Comparison of ENCODE assay signal across 18 mouse cellular contexts in the genomic region with DNA sequence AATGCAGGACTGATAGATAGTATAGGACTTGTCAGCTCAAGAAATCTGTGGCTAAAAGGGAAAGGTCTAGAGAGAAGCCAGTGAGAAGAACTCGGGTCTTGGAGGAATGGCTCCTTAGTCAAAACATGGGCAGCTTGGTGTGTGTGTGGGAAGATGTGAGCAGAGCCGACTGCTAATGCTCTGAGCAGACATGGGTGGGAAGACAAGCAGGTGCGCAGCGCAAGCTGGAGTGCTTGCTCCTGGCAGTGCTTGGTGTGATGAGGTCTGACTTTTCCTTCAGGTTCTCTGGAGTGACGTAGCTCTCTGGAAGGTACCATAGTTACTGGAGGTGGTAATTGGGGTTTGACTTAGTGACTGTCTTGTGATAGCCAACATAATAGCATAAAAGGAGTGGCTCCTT.
"Had no signal": no experiment of that assay in that cellular context is flagged by ENCODE, and none has a peak within 500 bp of the region (broad histone marks: within the 10 kb centered on the region; RNA-seq: fewer than 3 reads in every experiment).

No protein-coding gene starts in this region.

- H3K4me3 ChIP-seq: liver, embryonic 13.5 days; lung, embryonic 15.5 days; megakaryocyte, embryonic 14.5 days; midbrain, embryonic 15.5 days; neural tube, embryonic 13.5 days had no signal

- ATAC-seq: liver, postnatal 0 days; midbrain, embryonic 15.5 days had no signal

- H3K27me3 ChIP-seq: liver, embryonic 13.5 days; lung, embryonic 15.5 days; megakaryocyte, embryonic 14.5 days; midbrain, embryonic 15.5 days; neural tube, embryonic 13.5 days had no signal

- H3K9me3 ChIP-seq: liver, embryonic 13.5 days; lung, embryonic 15.5 days; megakaryocyte, embryonic 14.5 days; midbrain, embryonic 15.5 days; neural tube, embryonic 13.5 days had no signal

- H3K9ac ChIP-seq: liver, embryonic 13.5 days; liver, postnatal 0 days; lung, embryonic 15.5 days; midbrain, embryonic 15.5 days; neural tube, embryonic 13.5 days had no signal

- H3K4me1 ChIP-seq: midbrain, embryonic 15.5 days had no signal

- H3K4me2 ChIP-seq: liver, embryonic 13.5 days; lung, embryonic 15.5 days; midbrain, embryonic 11.5 days; midbrain, embryonic 15.5 days; neural tube, embryonic 13.5 days had no signal

- H3K36me3 ChIP-seq: liver, embryonic 13.5 days; lung, embryonic 15.5 days; midbrain, embryonic 15.5 days; neural tube, embryonic 13.5 days had no signal

- H3K27ac ChIP-seq: liver, embryonic 13.5 days; lung, embryonic 15.5 days; macrophage; midbrain, embryonic 15.5 days; neural tube, embryonic 13.5 days had no signal

- DNase-seq: kidney, adult 2 months; kidney, postnatal 25 days; layer of hippocampus, postnatal 36 days; liver; liver, embryonic 13.5 days; liver, postnatal 0 days; lung, postnatal 14 days; retina, postnatal 1 day; right cerebral cortex, postnatal 4 days; spleen, adult 18-20 months; thymus, adult 18-20 months; thymus, postnatal 14 days had no signal
